Mouse (Mus musculus) hindbrain, embryonic 11.5 days (tissue): Measurements from ENCODE around the gene Mecom. TPM values are rescaled to one million over a fixed set of nuclear protein-coding genes. Genes with fewer than 3 reads are reported as not detected.

Experiments used
- ATAC-seq: fragments of 200-750 bp; cut with Nextera tagmentation; 2 replicates; pipeline ENCODE4 v1.8.0; 2017; ENCODE audit warnings: mild to moderate bottlenecking, moderate TSS enrichment, moderate library complexity; ENCODE audit not compliant: low FRiP score
- DNase-seq: peaks from one replicate; pipeline ENCODE4 v3.0.0-alpha.2; 2015; ENCODE audit warnings: low spot score
- H3K27ac ChIP-seq: fragments of 300-500 bp; sonication (generic); 2 replicates; pipeline ENCODE4 v1.5.1; 2014; ENCODE audit warnings: mild to moderate bottlenecking, low read depth, low read length
- H3K27me3 ChIP-seq: fragments of 300-500 bp; sonication (generic); 2 replicates; pipeline ENCODE4 v1.6.1; 2014; ENCODE audit warnings: mild to moderate bottlenecking, low read length, moderate library complexity, mixed read lengths; ENCODE audit not compliant: control insufficient read depth, insufficient read depth
- H3K36me3 ChIP-seq: fragments of 300-500 bp; sonication (generic); 2 replicates; pipeline ENCODE4 v1.6.1; 2014; ENCODE audit warnings: mild to moderate bottlenecking, low read length, moderate library complexity, mixed read lengths; ENCODE audit not compliant: control insufficient read depth, insufficient read depth
- H3K4me1 ChIP-seq: fragments of 300-500 bp; sonication (generic); replicated peaks from 2 replicates; pipeline ENCODE4 v1.6.1; 2014; ENCODE audit warnings: low read length, mixed read lengths; ENCODE audit not compliant: control insufficient read depth, insufficient read depth
- H3K4me2 ChIP-seq: fragments of 300-500 bp; sonication (generic); replicated peaks from 2 replicates; pipeline ENCODE4 v1.6.1; 2014; ENCODE audit warnings: mild to moderate bottlenecking, low read depth, low read length
- H3K4me3 ChIP-seq: fragments of 300-500 bp; sonication (generic); 2 replicates; pipeline ENCODE4 v1.5.1; 2014; ENCODE audit warnings: low read depth, low read length
- H3K9ac ChIP-seq: fragments of 300-500 bp; sonication (generic); 2 replicates; pipeline ENCODE4 v1.6.1; 2014; ENCODE audit warnings: low read depth, low read length
- H3K9me3 ChIP-seq: fragments of 300-500 bp; sonication (generic); 2 replicates; pipeline ENCODE4 v1.6.1; 2016; ENCODE audit warnings: low read length; ENCODE audit not compliant: control insufficient read depth
- WGBS: fragments of 180-500 bp; shearing (Covaris S2); extraction: QIAGEN DNeasy Blood & Tissue Kit; methylation state at CpG from one replicate; pipeline ENCODE4 v1.1.7; 2014; 5-methylcytosine and 5-hydroxymethylcytosine counted together
- polyA plus RNA-seq: library from polyadenylated mRNA; unstranded; fragments of >200 nt; fragmentation: Nextera tagmentation; extraction: Ambion mirVana; gene quantifications from 2 replicates; pipeline ENCODE4 v1.2.1, GENCODE M21; 2014

The Mecom gene
- polyA plus RNA-seq, 1 experiment from 2014 or later = 44.3 TPM

- Histone ChIP-seq H3K4me2 (no peak overlapping the region), H3K36me3 (no peaks in the 10 kb centered on the region), H3K4me3 (no peak overlapping the region), H3K27me3 (no peaks in the 10 kb centered on the region), H3K9me3 (no peaks in the 10 kb centered on the region), H3K27ac (no peak overlapping the region), H3K4me1 (no peaks in the 10 kb centered on the region), H3K9ac (no peak overlapping the region)
- 93% methylated on average over 5 of the region's 5 CpGs for WGBS
- no peak for DNase-seq
- ATAC-seq = no peak
Observed at GRCm38 (mm10) chr3:30145051-30145450, 402.8 kb downstream of the Mecom start.

- H3K27me3 ChIP-seq = no peaks in the 10 kb centered on the region
- H3K4me2 ChIP-seq = no peak overlapping the region
- H3K4me3 ChIP-seq = no peak overlapping the region
- H3K9me3 ChIP-seq = no peaks in the 10 kb centered on the region
- no peak overlapping the region for H3K27ac ChIP-seq
- peak; percentile 45; the same call in 1 of the 2 replicates for ATAC-seq
- H3K36me3 ChIP-seq = no peaks in the 10 kb centered on the region
- peak; percentile 21 for DNase-seq
- WGBS = 32% methylated on average over 11 of the region's 11 CpGs
- H3K4me1 ChIP-seq = no peaks in the 10 kb centered on the region
- no peak overlapping the region for H3K9ac ChIP-seq
Observed at GRCm38 (mm10) chr3:30143961-30144411, 403.8 kb downstream of the Mecom start.

GRCm38 (mm10) chr3:30143440-30143839 is 404.4 kb downstream of the Mecom start:
- Histone ChIP-seq H3K4me2 (no peak overlapping the region), H3K27me3 (no peaks in the 10 kb centered on the region), H3K9me3 (no peaks in the 10 kb centered on the region), H3K4me3 (no peak overlapping the region), H3K9ac (no peak overlapping the region), H3K27ac (no peak overlapping the region), H3K36me3 (no peaks in the 10 kb centered on the region), H3K4me1 (no peaks in the 10 kb centered on the region)
- no peak for ATAC-seq
- WGBS = 92% methylated on average over 2 of the region's 2 CpGs
- DNase-seq = no peak

- no peaks in the 10 kb centered on the region for H3K9me3 ChIP-seq
- H3K27ac ChIP-seq = no peak overlapping the region
- no peak overlapping the region for H3K4me3 ChIP-seq
- H3K27me3 ChIP-seq = no peaks in the 10 kb centered on the region
- H3K4me2 ChIP-seq = no peak overlapping the region
- 80% methylated on average over 5 of the region's 5 CpGs for WGBS
- H3K36me3 ChIP-seq = no peaks in the 10 kb centered on the region
- no peak overlapping the region for H3K9ac ChIP-seq
- ATAC-seq = no peak
- H3K4me1 ChIP-seq = no peaks in the 10 kb centered on the region
- DNase-seq = no peak
Observed at GRCm38 (mm10) chr3:30140349-30140748, 407.5 kb downstream of the Mecom start.

- Histone ChIP-seq H3K9ac (no peak overlapping the region), H3K27me3 (no peaks in the 10 kb centered on the region), H3K4me2 (no peak overlapping the region), H3K4me1 (no peaks in the 10 kb centered on the region), H3K9me3 (no peaks in the 10 kb centered on the region), H3K4me3 (no peak overlapping the region), H3K36me3 (no peaks in the 10 kb centered on the region), H3K27ac (no peak overlapping the region)
- ATAC-seq (no peak), DNase-seq (no peak)
- 52% methylated on average over 4 of the region's 4 CpGs for WGBS
Observed at GRCm38 (mm10) chr3:30139678-30140077, 408.1 kb downstream of the Mecom start.

- Histone ChIP-seq H3K9ac (no peak overlapping the region), H3K4me2 (no peak overlapping the region), H3K4me1 (no peaks in the 10 kb centered on the region), H3K36me3 (no peaks in the 10 kb centered on the region), H3K4me3 (no peak overlapping the region), H3K27ac (no peak overlapping the region), H3K27me3 (no peaks in the 10 kb centered on the region), H3K9me3 (no peaks in the 10 kb centered on the region)
- no peak for ATAC-seq
- WGBS = 93% methylated on average over 6 of the region's 6 CpGs
- no peak for DNase-seq
Observed at GRCm38 (mm10) chr3:30138588-30138987, 409.2 kb downstream of the Mecom start.

- DNase-seq = no peak
- no peaks in the 10 kb centered on the region for H3K27me3 ChIP-seq
Observed at GRCm38 (mm10) chr3:30135857-30136256, 412.0 kb downstream of the Mecom start.

GRCm38 (mm10) chr3:30135119-30135518 is 412.7 kb downstream of the Mecom start:
- H3K4me1 ChIP-seq = no peaks in the 10 kb centered on the region
- no peak overlapping the region for H3K9ac ChIP-seq
- H3K27me3 ChIP-seq = no peaks in the 10 kb centered on the region
- no peak overlapping the region for H3K27ac ChIP-seq
- no peaks in the 10 kb centered on the region for H3K9me3 ChIP-seq
- DNase-seq (no peak), ATAC-seq (no peak)
- no peak overlapping the region for H3K4me2 ChIP-seq
- WGBS = 93% methylated on average over 1 of the region's 1 CpGs
- H3K4me3 ChIP-seq = no peak overlapping the region
- no peaks in the 10 kb centered on the region for H3K36me3 ChIP-seq

More at GRCm38 (mm10) chr3:30135857-30136256, 412.0 kb downstream of the Mecom start:
- Histone ChIP-seq H3K9ac (no peak overlapping the region), H3K9me3 (no peaks in the 10 kb centered on the region), H3K27ac (no peak overlapping the region), H3K4me2 (no peak overlapping the region), H3K4me3 (no peak overlapping the region), H3K36me3 (no peaks in the 10 kb centered on the region), H3K4me1 (no peaks in the 10 kb centered on the region)
- 85% methylated on average over 6 of the region's 6 CpGs for WGBS
- no peak for ATAC-seq

- Histone ChIP-seq H3K9ac (no peak overlapping the region), H3K4me1 (no peaks in the 10 kb centered on the region), H3K4me3 (no peak overlapping the region), H3K9me3 (no peaks in the 10 kb centered on the region), H3K27ac (no peak overlapping the region), H3K27me3 (no peaks in the 10 kb centered on the region), H3K4me2 (no peak overlapping the region), H3K36me3 (no peaks in the 10 kb centered on the region)
- ATAC-seq (no peak), DNase-seq (no peak)
- 89% methylated on average over 3 of the region's 3 CpGs for WGBS
Observed at GRCm38 (mm10) chr3:30132981-30133380, 414.8 kb downstream of the Mecom start.
